Mouse (Mus musculus) liver, adult 2 months (tissue): ENCODE results near the gene Eno2.

Experiments
- CTCF ChIP-seq: fragments of 200-500 bp; IDR thresholded peaks from 2 replicates; pipeline ENCODE4 v1.5.1; 2011; ENCODE audit warnings: low read depth, low read length, control low read depth
- POLR2A ChIP-seq: fragments of 200-500 bp; IDR thresholded peaks from 2 replicates; pipeline ENCODE4 v1.6.1; 2011; ENCODE audit warnings: low read length, control low read depth; ENCODE audit not compliant: insufficient read depth; ENCODE audit errors: extremely low read depth

DNA sequence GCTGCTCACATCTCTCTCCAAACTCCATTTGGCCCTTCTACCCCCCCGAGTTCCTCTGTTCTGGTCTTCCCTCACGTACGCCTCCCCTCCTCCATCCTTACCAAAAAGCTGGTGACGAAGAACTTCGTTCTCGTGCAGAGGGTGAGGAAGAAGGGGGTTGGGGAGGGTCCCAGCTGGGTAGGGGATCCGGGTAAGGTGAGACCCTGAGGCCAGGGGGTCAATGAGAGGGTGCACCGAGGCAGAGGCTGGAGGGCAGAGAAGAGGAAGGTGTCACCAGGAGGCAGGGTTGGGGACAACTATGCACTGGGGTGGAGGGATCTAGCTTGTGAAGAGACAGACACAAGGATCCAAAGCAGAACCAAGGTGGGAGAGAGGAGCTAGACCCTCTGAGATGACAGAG, 25.8 kb downstream of the Eno2 start:
- TF ChIP-seq CTCF (no peak), POLR2A (no peak)
